Mouse (Mus musculus) kidney, adult 2 months (tissue): ENCODE results near the gene Vstm5.

ENCODE experiments used
- CTCF ChIP-seq: fragments of 200-500 bp; conservative IDR thresholded peaks from 2 replicates; pipeline ENCODE4 v1.5.1; 2011; ENCODE audit warnings: low read depth, mild to moderate bottlenecking, control low read depth, low read length, moderate library complexity, mixed read lengths; ENCODE audit not compliant: insufficient read depth, insufficient read length
- POLR2A ChIP-seq: fragments of 200-500 bp; IDR thresholded peaks from one replicate; pipeline ENCODE4 v1.6.1; 2011; ENCODE audit warnings: low read depth, low read length, control low read depth

- TF ChIP-seq CTCF (no peak), POLR2A (no peak)
These were observed 2.9 kb upstream of the Vstm5 start for GRCm38 (mm10) chr9:15235986-15236385.
